Mouse (Mus musculus) bone marrow, adult 2 months (tissue): ENCODE measurements around the gene Anapc5.

Source experiments
- CTCF ChIP-seq: fragments of 200-500 bp; IDR thresholded peaks from 2 replicates; pipeline ENCODE4 v1.5.1; 2011; ENCODE audit warnings: low read length, control low read depth; ENCODE audit not compliant: control insufficient read depth, insufficient read depth
- POLR2A ChIP-seq: fragments of 200-500 bp; IDR thresholded peaks from 2 replicates; pipeline ENCODE4 v1.6.1; 2011; ENCODE audit warnings: low read depth, mild to moderate bottlenecking, control low read depth, low read length, borderline replicate concordance; ENCODE audit not compliant: control insufficient read depth

DNA sequence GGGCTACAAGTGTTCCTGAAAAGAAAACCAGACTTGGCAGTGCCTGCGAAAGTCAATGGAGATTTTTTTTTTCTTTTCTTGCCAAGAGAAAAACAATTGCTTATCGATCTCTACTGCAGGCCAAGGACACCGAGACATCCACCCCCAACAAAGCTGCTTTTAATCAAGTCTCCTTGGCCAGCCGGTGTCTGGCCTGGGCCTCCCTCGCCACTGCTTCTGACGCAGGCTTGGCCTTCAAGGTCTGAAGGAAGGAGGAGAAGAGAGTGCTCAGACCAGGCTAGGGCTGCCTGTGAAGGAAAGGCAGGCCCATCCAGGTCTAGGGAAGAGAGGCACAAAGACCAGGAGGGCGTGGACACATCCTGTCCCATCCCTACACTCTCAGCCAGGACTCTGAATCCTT lies 50.8 kb downstream of the Anapc5 start:
- TF ChIP-seq CTCF (no peak), POLR2A (no peak)
